Mouse (Mus musculus) limb, embryonic 11.5 days (tissue): ENCODE measurements around the gene Phyh. TPM values are rescaled to one million over a fixed set of nuclear protein-coding genes. Genes with fewer than 3 reads are reported as not detected.

Source experiments
- ATAC-seq: fragments of 200-750 bp; cut with Nextera tagmentation; 2 replicates; pipeline ENCODE4 v1.8.0; 2017; ENCODE audit warnings: low read depth; ENCODE audit not compliant: insufficient number of reproducible peaks, low FRiP score, low TSS enrichment
- DNase-seq: peaks from one replicate; pipeline ENCODE4 v3.0.0-alpha.2; 2015; ENCODE audit warnings: low spot score
- H3K27ac ChIP-seq: fragments of 300-500 bp; sonication (generic); replicated peaks from 2 replicates; pipeline ENCODE4 v1.5.1; 2014; ENCODE audit warnings: low read depth, mild to moderate bottlenecking, low read length
- H3K27me3 ChIP-seq: fragments of 300-500 bp; sonication (generic); 2 replicates; pipeline ENCODE4 v1.6.1; 2014; ENCODE audit warnings: mild to moderate bottlenecking, low read length, mixed read lengths; ENCODE audit not compliant: control insufficient read depth, insufficient read depth
- H3K36me3 ChIP-seq: fragments of 300-500 bp; sonication (generic); 2 replicates; pipeline ENCODE4 v1.6.1; 2014; ENCODE audit warnings: mild to moderate bottlenecking, low read length, moderate library complexity, mixed read lengths; ENCODE audit not compliant: control insufficient read depth, insufficient read depth
- H3K4me1 ChIP-seq: fragments of 300-500 bp; sonication (generic); 2 replicates; pipeline ENCODE4 v1.6.1; 2014; ENCODE audit warnings: low read length, mixed read lengths; ENCODE audit not compliant: control insufficient read depth, insufficient read depth
- H3K4me2 ChIP-seq: fragments of 300-500 bp; sonication (generic); 2 replicates; pipeline ENCODE4 v1.6.1; 2014; ENCODE audit warnings: low read depth, mild to moderate bottlenecking, moderate library complexity; ENCODE audit not compliant: severe bottlenecking
- H3K4me3 ChIP-seq: fragments of 300-500 bp; sonication (generic); 2 replicates; pipeline ENCODE4 v1.5.1; 2014; ENCODE audit warnings: low read depth, low read length
- H3K9ac ChIP-seq: fragments of 300-500 bp; sonication (generic); 2 replicates; pipeline ENCODE4 v1.6.1; 2014; ENCODE audit warnings: mild to moderate bottlenecking, low read length
- H3K9me3 ChIP-seq: fragments of 300-500 bp; sonication (generic); 2 replicates; pipeline ENCODE4 v1.6.1; 2016; ENCODE audit warnings: low read length; ENCODE audit not compliant: control insufficient read depth
- WGBS: fragments of 180-500 bp; shearing (Covaris S2); extraction: QIAGEN DNeasy Blood & Tissue Kit; methylation state at CpG from one replicate; pipeline ENCODE4 v1.1.7; 2014; 5-methylcytosine and 5-hydroxymethylcytosine counted together
- polyA plus RNA-seq: library from polyadenylated mRNA; unstranded; fragments of >200 nt; fragmentation: Nextera tagmentation; extraction: Ambion mirVana; gene quantifications from 2 replicates; pipeline ENCODE4 v1.2.1, GENCODE M21; 2014

Gene Phyh
- polyA plus RNA-seq, 1 experiment from 2014 or later, result 48.4 TPM

- DNase-seq (no peak), ATAC-seq (no peak)
- Histone ChIP-seq H3K4me3 (no peak overlapping the region), H3K36me3 (peaks cover 18% of the 10 kb centered on the region), H3K9me3 (no peaks in the 10 kb centered on the region; the same call in 1 of the 2 replicates), H3K4me2 (no peak overlapping the region), H3K27ac (no peak overlapping the region), H3K4me1 (no peaks in the 10 kb centered on the region), H3K27me3 (no peaks in the 10 kb centered on the region), H3K9ac (no peak overlapping the region)
- 78% methylated on average over 7 of the region's 7 CpGs for WGBS
Measured at GRCm38 (mm10) chr2:4907916-4908315, 10.9 kb upstream of the Phyh start.

- H3K4me3 ChIP-seq, result no peak overlapping the region
- no peak for ATAC-seq
- 93% methylated on average over 3 of the region's 3 CpGs for WGBS
Measured at GRCm38 (mm10) chr2:4908771-4909315, 10.0 kb upstream of the Phyh start.

GRCm38 (mm10) chr2:4909909-4910308 lies 8.9 kb upstream of the Phyh start:
- no peak for ATAC-seq
- no peak overlapping the region for H3K27ac ChIP-seq
- H3K4me3 ChIP-seq, result no peak overlapping the region
- no peaks in the 10 kb centered on the region; the same call in 1 of the 2 replicates for H3K9me3 ChIP-seq
- H3K9ac ChIP-seq, result no peak overlapping the region
- 69% methylated on average over 6 of the region's 6 CpGs for WGBS
- no peak for DNase-seq
- H3K4me1 ChIP-seq, result no peaks in the 10 kb centered on the region
- H3K36me3 ChIP-seq, result peaks cover 18% of the 10 kb centered on the region
- no peak overlapping the region for H3K4me2 ChIP-seq
- no peaks in the 10 kb centered on the region for H3K27me3 ChIP-seq

More at GRCm38 (mm10) chr2:4908771-4909315, 10.0 kb upstream of the Phyh start:
- DNase-seq, result no peak
- Histone ChIP-seq H3K9me3 (no peaks in the 10 kb centered on the region; the same call in 1 of the 2 replicates), H3K4me2 (no peak overlapping the region), H3K27me3 (no peaks in the 10 kb centered on the region), H3K27ac (no peak overlapping the region), H3K36me3 (peaks cover 18% of the 10 kb centered on the region), H3K4me1 (no peaks in the 10 kb centered on the region), H3K9ac (no peak overlapping the region)

- H3K4me2 ChIP-seq, result no peak overlapping the region
- DNase-seq, result no peak
- H3K4me3 ChIP-seq, result no peak overlapping the region
- H3K27me3 ChIP-seq, result no peaks in the 10 kb centered on the region
- H3K36me3 ChIP-seq, result peaks cover 16% of the 10 kb centered on the region
- 43% methylated on average over 4 of the region's 4 CpGs for WGBS
- H3K9ac ChIP-seq, result no peak overlapping the region
- no peak for ATAC-seq
- no peak overlapping the region for H3K27ac ChIP-seq
- H3K4me1 ChIP-seq, result no peaks in the 10 kb centered on the region
- no peaks in the 10 kb centered on the region; the same call in 1 of the 2 replicates for H3K9me3 ChIP-seq
Measured at GRCm38 (mm10) chr2:4910521-4910920, 8.3 kb upstream of the Phyh start.

GRCm38 (mm10) chr2:4913949-4914348 lies 4.9 kb upstream of the Phyh start:
- H3K9ac ChIP-seq, result no peak overlapping the region
- no peaks in the 10 kb centered on the region; the same call in 1 of the 2 replicates for H3K9me3 ChIP-seq
- H3K4me3 ChIP-seq, result no peak overlapping the region
- ATAC-seq (no peak), DNase-seq (no peak)
- H3K27ac ChIP-seq, result no peak overlapping the region
- H3K27me3 ChIP-seq, result no peaks in the 10 kb centered on the region
- H3K36me3 ChIP-seq, result no peaks in the 10 kb centered on the region
- 87% methylated on average over 7 of the region's 7 CpGs for WGBS
- H3K4me2 ChIP-seq, result no peak overlapping the region
- H3K4me1 ChIP-seq, result no peaks in the 10 kb centered on the region; the same call in 1 of the 2 replicates

GRCm38 (mm10) chr2:4916037-4916436 lies 2.8 kb upstream of the Phyh start:
- ATAC-seq, result no peak

GRCm38 (mm10) chr2:4917326-4918021 lies 1.3 kb upstream of the Phyh start:
- 6% methylated on average over 8 of the region's 8 CpGs for WGBS
- no peak for ATAC-seq
- no peak overlapping the region for H3K4me3 ChIP-seq

More at GRCm38 (mm10) chr2:4916037-4916436, 2.8 kb upstream of the Phyh start:
- Histone ChIP-seq H3K4me2 (no peak overlapping the region), H3K36me3 (no peaks in the 10 kb centered on the region), H3K9me3 (no peaks in the 10 kb centered on the region; the same call in 1 of the 2 replicates), H3K27me3 (no peaks in the 10 kb centered on the region), H3K4me1 (no peaks in the 10 kb centered on the region; the same call in 1 of the 2 replicates), H3K9ac (no peak overlapping the region), H3K4me3 (no peak overlapping the region), H3K27ac (no peak overlapping the region)
- WGBS, result 76% methylated on average over 6 of the region's 6 CpGs
- no peak for DNase-seq

GRCm38 (mm10) chr2:4921019-4921418 lies 2.2 kb downstream of the Phyh start:
- no peak for DNase-seq
- no peaks in the 10 kb centered on the region for H3K9me3 ChIP-seq
- no peak for ATAC-seq
- H3K4me1 ChIP-seq, result no peaks in the 10 kb centered on the region; the same call in 1 of the 2 replicates
- 71% methylated on average over 5 of the region's 5 CpGs for WGBS
- H3K4me3 ChIP-seq, result no peak overlapping the region
- no peaks in the 10 kb centered on the region for H3K36me3 ChIP-seq
- H3K9ac ChIP-seq, result no peak overlapping the region
- H3K27ac ChIP-seq, result no peak overlapping the region
- no peak overlapping the region for H3K4me2 ChIP-seq
- no peaks in the 10 kb centered on the region for H3K27me3 ChIP-seq

More at GRCm38 (mm10) chr2:4917326-4918021, 1.3 kb upstream of the Phyh start:
- Histone ChIP-seq H3K9me3 (no peaks in the 10 kb centered on the region), H3K4me1 (no peaks in the 10 kb centered on the region; the same call in 1 of the 2 replicates), H3K27me3 (no peaks in the 10 kb centered on the region), H3K36me3 (no peaks in the 10 kb centered on the region), H3K27ac (no peak overlapping the region), H3K4me2 (peak overlapping the region; percentile 28; the same call in 1 of the 2 replicates), H3K9ac (no peak overlapping the region)
- peak; percentile 78 for DNase-seq
